Mouse (Mus musculus) limb, embryonic 11.5 days (tissue): ENCODE results near the gene Catsperg1. TPM values are rescaled to one million over a fixed set of nuclear protein-coding genes. Genes with fewer than 3 reads are reported as not detected.

ENCODE experiments used
- polyA plus RNA-seq: library from polyadenylated mRNA; unstranded; fragments of >200 nt; fragmentation: Nextera tagmentation; extraction: Ambion mirVana; gene quantifications from 2 replicates; pipeline ENCODE4 v1.2.1, GENCODE M21; 2014

Catsperg1 gene
- polyA plus RNA-seq, 1 experiment from 2014 or later: 0.45 TPM

Other genes starting within 250 kb of the Catsperg1 start
- 463 and 476 TPM in 2 replicates for gene Eif3k, start 232.2 kb downstream of the Catsperg1 start, polyA plus RNA-seq
- gene Map4k1, start 232.0 kb downstream of the Catsperg1 start, polyA plus RNA-seq: 10.5 and 12.1 TPM in 2 replicates
- gene Ryr1, start 88.9 kb downstream of the Catsperg1 start, polyA plus RNA-seq: 2.5 and 2.7 TPM in 2 replicates
- gene Rasgrp4, start 79.2 kb downstream of the Catsperg1 start, polyA plus RNA-seq: 0.25 and 0.37 TPM in 2 replicates
- 10.1 and 11.9 TPM in 2 replicates for gene Fam98c, start 57.8 kb downstream of the Catsperg1 start, polyA plus RNA-seq
- 0.23 and 0.81 TPM in 2 replicates for gene Ggn, start 43.8 kb downstream of the Catsperg1 start, polyA plus RNA-seq
- 4.7 and 5.1 TPM in 2 replicates for gene Spred3, start 43.6 kb downstream of the Catsperg1 start, polyA plus RNA-seq
- 336 and 340 TPM in 2 replicates for gene Psmd8, start 33.3 kb downstream of the Catsperg1 start, polyA plus RNA-seq
- gene Kcnk6, start 18.5 kb upstream of the Catsperg1 start, polyA plus RNA-seq: 0.37 and 0.38 TPM in 2 replicates
- gene Yif1b, start 24.3 kb upstream of the Catsperg1 start, polyA plus RNA-seq: 90.8 and 101 TPM in 2 replicates
- 1.4 and 2.3 TPM in 2 replicates for gene 2200002D01Rik, start 34.4 kb upstream of the Catsperg1 start, polyA plus RNA-seq
- 75.1 and 80.7 TPM in 2 replicates for gene Spint2, start 67.9 kb upstream of the Catsperg1 start, polyA plus RNA-seq
- gene Ppp1r14a, start 75.3 kb upstream of the Catsperg1 start, polyA plus RNA-seq: 3.5 and 3.8 TPM in 2 replicates
- gene Dpf1, start 89.9 kb upstream of the Catsperg1 start, polyA plus RNA-seq: 30.0 and 35.2 TPM in 2 replicates